Comparison of ENCODE assay signal across 12 mouse cellular contexts in the genomic region with DNA sequence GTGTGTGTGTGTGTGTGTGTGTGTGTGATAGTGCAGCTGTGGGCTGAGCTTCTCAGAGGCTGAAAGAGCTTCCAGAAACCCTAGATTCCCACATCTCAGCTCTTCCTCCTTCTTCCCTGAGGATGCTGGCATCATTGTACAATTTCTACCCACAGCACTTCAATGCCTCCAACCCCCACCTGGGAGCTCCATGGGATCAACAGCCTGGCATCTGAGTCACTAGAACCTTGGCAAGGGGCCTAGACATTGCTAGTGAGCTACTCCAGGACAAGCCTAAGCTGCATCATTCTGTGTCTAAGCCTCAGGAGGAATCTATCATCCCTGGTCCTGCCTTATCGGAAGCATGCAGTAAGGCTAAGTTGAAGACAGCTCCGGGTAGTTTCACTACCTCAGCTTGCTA.
DNase-seq lines count a peak whose midpoint lies in the region; ATAC-seq lines count a peak whose summit lies in the region.
"Had no signal": no experiment of that assay in that cellular context is flagged by ENCODE, and none has a peak within 500 bp of the region (broad histone marks: within the 10 kb centered on the region; RNA-seq: fewer than 3 reads in every experiment).

No protein-coding gene starts in this region.

- no peaks in the 10 kb centered on the region for H3K27me3 ChIP-seq in hindbrain, embryonic 14.5 days (ENCODE audit: control insufficient read depth, insufficient read depth, low read length)
- H3K27me3 ChIP-seq: heart, embryonic 15.5 days; neural tube, embryonic 12.5 days had no signal

- no peak overlapping the region for H3K4me3 ChIP-seq in hindbrain, embryonic 14.5 days (replicated peaks; ENCODE audit: low read length)
- H3K4me3 ChIP-seq: erythroblast, embryonic 14.5 days; heart, embryonic 15.5 days; neural tube, embryonic 12.5 days had no signal

- peaks cover 27% of the 10 kb centered on the region for H3K4me1 ChIP-seq in hindbrain, embryonic 14.5 days (replicated peaks; ENCODE audit: control insufficient read depth, insufficient read depth, low read length)
- H3K4me1 ChIP-seq: heart, embryonic 15.5 days had no signal

- 83% methylated on average over 2 of the region's 2 CpGs for WGBS in hindbrain, embryonic 14.5 days

- ATAC-seq in hindbrain, embryonic 14.5 days (ENCODE audit: low FRiP score): no peak

- H3K4me2 ChIP-seq in hindbrain, embryonic 14.5 days (replicated peaks): no peak overlapping the region
- H3K4me2 ChIP-seq: heart, embryonic 15.5 days; neural tube, embryonic 12.5 days had no signal

- peak; percentile 40 to 82 for DNase-seq in layer of hippocampus, adult 18-20 months (ENCODE audit: low spot score in 2 of 2)
- no peak for DNase-seq in layer of hippocampus, adult 9-10 months (ENCODE audit: low spot score)
- peak; percentile 52 to 64 for DNase-seq in adrenal gland, postnatal 36 days
- peak; percentile 40 for DNase-seq in fibroblast of lung, adult 2 months (ENCODE audit: low read depth)
- peak; percentile 21 for DNase-seq in right cerebral cortex, postnatal 14 days
- DNase-seq in thymus, postnatal 0 days (ENCODE audit: low spot score): no peak
- no peak for DNase-seq in hindbrain, embryonic 14.5 days (ENCODE audit: low spot score)
- DNase-seq in spleen, postnatal 4 days (ENCODE audit: low spot score in 2 of 2): no peak
- DNase-seq: kidney, adult 8-10 months had no signal

- no peak overlapping the region for H3K9ac ChIP-seq in hindbrain, embryonic 14.5 days
- H3K9ac ChIP-seq: heart, embryonic 15.5 days; neural tube, embryonic 12.5 days had no signal

- no peaks in the 10 kb centered on the region for H3K36me3 ChIP-seq in hindbrain, embryonic 14.5 days (replicated peaks; ENCODE audit: control insufficient read depth, insufficient read depth)
- H3K36me3 ChIP-seq: heart, embryonic 15.5 days; neural tube, embryonic 12.5 days had no signal

- H3K9me3 ChIP-seq in hindbrain, embryonic 14.5 days (ENCODE audit: control insufficient read depth, low read length): no peaks in the 10 kb centered on the region
- H3K9me3 ChIP-seq: heart, embryonic 15.5 days; neural tube, embryonic 12.5 days had no signal

- no peak overlapping the region for H3K27ac ChIP-seq in hindbrain, embryonic 14.5 days
- H3K27ac ChIP-seq: heart, embryonic 15.5 days; neural tube, embryonic 12.5 days had no signal

Comparison
In these comparisons a context has a peak if more than half of its experiments do, and no peak if none do; other contexts are left out.
1. DNase-seq: peak in layer of hippocampus, adult 18-20 months (2 of 2), adrenal gland, postnatal 36 days (2 of 2), fibroblast of lung, adult 2 months (single experiment) and right cerebral cortex, postnatal 14 days (single experiment); none in layer of hippocampus, adult 9-10 months (single experiment), thymus, postnatal 0 days (single experiment), hindbrain, embryonic 14.5 days (single experiment) and spleen, postnatal 4 days (0 of 2).